Mouse (Mus musculus): Measurements from ENCODE around the gene Vav2. TPM values are rescaled to one million over a fixed set of nuclear protein-coding genes. Genes with fewer than 3 reads are reported as not detected.

Gene Vav2
- polyA plus RNA-seq, 1 experiment from 2014 or later, result 16.4 TPM

DNA sequence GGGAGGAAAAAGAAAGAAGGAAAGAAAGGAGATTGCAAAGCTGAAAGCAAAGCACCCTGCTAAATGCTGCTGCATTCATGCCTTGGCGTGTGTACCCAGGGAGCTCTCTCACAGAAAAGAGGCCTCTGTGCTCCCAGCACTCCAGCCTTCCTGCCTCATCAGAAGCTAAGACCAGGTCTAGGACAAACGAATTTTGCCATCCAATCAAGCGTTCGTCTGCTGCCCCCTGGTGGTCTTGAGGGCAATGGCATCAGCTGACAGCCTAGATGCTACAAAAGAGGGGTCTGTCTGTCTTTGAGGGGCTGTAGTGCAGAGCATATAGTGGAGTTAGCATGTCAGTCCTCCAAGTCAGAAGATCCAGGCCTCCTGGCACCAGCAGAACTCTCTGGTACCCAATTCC lies 1.2 kb upstream of the Vav2 start:
- peak overlapping the region; percentile 3; the same call in 1 of the 2 replicates for H3K27ac ChIP-seq (replicated peaks; ENCODE audit: low read depth, low read length)

DNA sequence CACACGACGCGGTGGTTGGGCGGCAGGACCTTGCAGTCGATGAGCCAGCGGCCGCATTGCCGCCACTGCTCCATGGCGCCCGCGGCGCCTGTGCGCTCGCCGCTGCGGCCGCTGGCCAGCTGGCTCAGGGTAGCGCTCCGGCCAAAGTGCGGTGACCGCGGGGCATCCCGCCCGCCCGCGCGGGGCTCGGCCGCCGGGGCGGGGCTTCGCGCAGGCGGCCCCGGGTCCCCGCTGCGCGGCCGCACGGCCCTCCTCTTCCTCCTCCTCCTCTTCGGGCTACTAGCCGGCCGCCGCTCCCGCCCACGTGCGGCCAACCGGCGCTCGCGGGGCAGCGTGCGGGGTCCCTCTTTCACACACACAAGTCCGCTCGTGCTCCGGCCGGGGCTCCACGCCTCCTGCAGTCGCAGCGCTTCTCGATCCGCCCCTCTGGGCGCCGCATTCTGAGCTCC lies 403 bp downstream of the Vav2 start:
- Histone ChIP-seq H3K27ac (replicated peaks; ENCODE audit: low read depth, low read length) (peak overlapping the region; percentile 79), H3K9ac (replicated peaks; ENCODE audit: low read length) (peak overlapping the region; percentile 91), H3K4me3 (replicated peaks; ENCODE audit: low read depth, low read length) (peak overlapping the region; percentile 92), H3K4me1 (ENCODE audit: control insufficient read depth, insufficient read depth, low read length) (peaks cover 37% of the 10 kb centered on the region), H3K9me3 (ENCODE audit: control insufficient read depth, low read length) (no peaks in the 10 kb centered on the region), H3K27me3 (ENCODE audit: control insufficient read depth, insufficient read depth, low read length) (no peaks in the 10 kb centered on the region), H3K36me3 (ENCODE audit: control insufficient read depth, insufficient read depth, low read length) (no peaks in the 10 kb centered on the region), H3K4me2 (ENCODE audit: low read length) (peak overlapping the region; percentile 94)
- WGBS, result 1% methylated on average over 41 of the region's 64 CpGs
- DNase-seq, result peak; percentile 71
- ATAC-seq (ENCODE audit: low FRiP score, low TSS enrichment), result peak; percentile 47

More for the DNA sequence above, 1.2 kb upstream of the Vav2 start:
- Histone ChIP-seq H3K4me2 (ENCODE audit: low read length) (no peak overlapping the region), H3K36me3 (ENCODE audit: control insufficient read depth, insufficient read depth, low read length) (no peaks in the 10 kb centered on the region), H3K9ac (replicated peaks; ENCODE audit: low read length) (no peak overlapping the region), H3K4me1 (ENCODE audit: control insufficient read depth, insufficient read depth, low read length) (peaks cover 25% of the 10 kb centered on the region), H3K4me3 (replicated peaks; ENCODE audit: low read depth, low read length) (no peak overlapping the region), H3K27me3 (ENCODE audit: control insufficient read depth, insufficient read depth, low read length) (no peaks in the 10 kb centered on the region), H3K9me3 (ENCODE audit: control insufficient read depth, low read length) (no peaks in the 10 kb centered on the region)
- DNase-seq (peak; percentile 97), ATAC-seq (ENCODE audit: low FRiP score, low TSS enrichment) (peak; percentile 18; the same call in 1 of the 2 replicates)
- WGBS, result 0% methylated on average over 4 of the region's 4 CpGs

DNA sequence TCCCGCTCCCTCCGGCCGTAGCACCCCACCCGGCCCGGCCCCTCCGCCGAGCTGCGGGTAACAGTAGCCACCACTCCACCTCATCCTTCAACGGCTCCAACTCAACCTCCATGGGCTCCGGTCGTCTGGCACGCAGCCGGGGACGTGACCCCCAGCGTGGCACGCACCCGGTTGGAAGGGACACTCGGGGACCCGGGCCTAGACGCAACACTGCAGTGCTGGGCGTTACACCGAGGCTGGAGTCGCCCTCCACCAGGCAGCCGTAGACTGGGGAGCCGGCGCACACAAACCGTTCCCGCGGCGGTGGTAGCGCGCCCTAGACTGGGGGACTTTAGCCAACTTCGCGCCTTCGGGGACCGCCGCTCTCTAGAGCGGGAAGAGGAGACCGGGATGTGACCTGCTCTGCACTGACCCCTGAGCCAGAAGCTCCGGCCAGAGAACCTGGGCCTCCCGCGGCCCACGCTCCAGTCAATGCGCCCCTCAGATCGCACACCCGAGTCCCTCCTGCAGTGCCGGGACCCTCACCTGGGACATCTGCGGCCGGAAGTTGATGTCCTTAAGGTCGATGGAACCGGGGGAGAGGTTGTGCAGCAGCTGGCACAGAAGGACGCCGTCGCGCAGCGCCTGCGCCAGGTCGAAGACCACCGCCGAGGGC lies 955 bp downstream of the Vav2 start:
- under 1% methylated on average over 60 of the region's 60 CpGs for WGBS
- Histone ChIP-seq H3K36me3 (ENCODE audit: control insufficient read depth, insufficient read depth, low read length) (no peaks in the 10 kb centered on the region), H3K9me3 (ENCODE audit: control insufficient read depth, low read length) (no peaks in the 10 kb centered on the region), H3K4me2 (ENCODE audit: low read length) (peak overlapping the region; percentile 94), H3K4me3 (replicated peaks; ENCODE audit: low read depth, low read length) (peak overlapping the region; percentile 92), H3K9ac (replicated peaks; ENCODE audit: low read length) (peak overlapping the region; percentile 91), H3K4me1 (ENCODE audit: control insufficient read depth, insufficient read depth, low read length) (peaks cover 43% of the 10 kb centered on the region), H3K27me3 (ENCODE audit: control insufficient read depth, insufficient read depth, low read length) (no peaks in the 10 kb centered on the region), H3K27ac (replicated peaks; ENCODE audit: low read depth, low read length) (peak overlapping the region; percentile 79)
- ATAC-seq (ENCODE audit: low FRiP score, low TSS enrichment), result no peak
- DNase-seq, result peak; percentile 62

DNA sequence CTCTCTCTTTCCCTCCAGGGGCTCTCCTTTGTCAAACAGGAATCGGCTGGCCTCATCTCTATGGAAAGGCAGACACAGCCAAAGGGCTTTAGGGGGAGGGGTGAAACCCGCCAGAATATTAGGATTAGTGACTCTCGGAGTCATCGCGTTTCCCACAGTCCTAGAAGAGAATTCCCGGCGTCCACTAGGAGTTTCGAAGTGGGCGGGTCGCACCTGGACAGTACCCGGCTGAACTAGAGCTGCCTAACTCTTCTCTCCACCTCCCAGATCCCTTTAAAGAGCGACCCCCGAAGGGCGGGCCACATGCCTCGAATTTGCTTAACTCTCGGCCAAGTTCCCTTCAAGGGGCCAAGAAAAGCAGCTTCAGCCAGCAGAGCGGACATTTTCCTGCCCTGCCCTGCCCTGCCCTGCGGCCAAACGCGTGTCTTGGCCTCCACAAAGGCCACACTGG lies 1.6 kb downstream of the Vav2 start:
- Histone ChIP-seq H3K9me3 (ENCODE audit: control insufficient read depth, low read length) (no peaks in the 10 kb centered on the region), H3K27ac (replicated peaks; ENCODE audit: low read depth, low read length) (peak overlapping the region; percentile 79; the same call in 1 of the 2 replicates), H3K4me2 (ENCODE audit: low read length) (peak overlapping the region; percentile 94), H3K4me3 (replicated peaks; ENCODE audit: low read depth, low read length) (peak overlapping the region; percentile 92), H3K36me3 (ENCODE audit: control insufficient read depth, insufficient read depth, low read length) (no peaks in the 10 kb centered on the region), H3K9ac (replicated peaks; ENCODE audit: low read length) (peak overlapping the region; percentile 91), H3K4me1 (ENCODE audit: control insufficient read depth, insufficient read depth, low read length) (peaks cover 43% of the 10 kb centered on the region), H3K27me3 (ENCODE audit: control insufficient read depth, insufficient read depth, low read length) (no peaks in the 10 kb centered on the region)
- no peak for ATAC-seq (ENCODE audit: low FRiP score, low TSS enrichment)
- WGBS, result under 1% methylated on average over 20 of the region's 20 CpGs
- peak; percentile 76 for DNase-seq

DNA sequence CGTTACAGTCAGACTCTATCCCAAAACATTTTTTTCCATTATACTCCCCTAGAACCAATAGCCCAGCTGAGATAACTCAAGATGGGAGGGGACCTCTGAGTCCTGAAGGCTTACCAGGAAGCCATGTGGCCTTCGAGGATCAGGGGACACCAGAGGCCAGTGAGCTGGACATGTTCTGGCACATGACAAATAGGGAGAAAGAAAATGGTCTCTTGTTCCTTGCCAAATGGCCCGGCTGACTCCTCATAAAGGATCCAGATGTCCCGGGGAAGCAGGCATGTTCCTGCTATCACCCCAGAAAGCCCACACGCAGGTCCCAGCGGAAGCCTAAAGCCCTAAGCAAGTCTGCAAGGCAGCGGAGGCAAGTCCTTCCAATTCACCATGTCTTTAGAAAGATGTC lies 3.2 kb downstream of the Vav2 start:
- peak overlapping the region; percentile 92; the same call in 1 of the 2 replicates for H3K4me3 ChIP-seq (replicated peaks; ENCODE audit: low read depth, low read length)
- no peak for ATAC-seq (ENCODE audit: low FRiP score, low TSS enrichment)

DNA sequence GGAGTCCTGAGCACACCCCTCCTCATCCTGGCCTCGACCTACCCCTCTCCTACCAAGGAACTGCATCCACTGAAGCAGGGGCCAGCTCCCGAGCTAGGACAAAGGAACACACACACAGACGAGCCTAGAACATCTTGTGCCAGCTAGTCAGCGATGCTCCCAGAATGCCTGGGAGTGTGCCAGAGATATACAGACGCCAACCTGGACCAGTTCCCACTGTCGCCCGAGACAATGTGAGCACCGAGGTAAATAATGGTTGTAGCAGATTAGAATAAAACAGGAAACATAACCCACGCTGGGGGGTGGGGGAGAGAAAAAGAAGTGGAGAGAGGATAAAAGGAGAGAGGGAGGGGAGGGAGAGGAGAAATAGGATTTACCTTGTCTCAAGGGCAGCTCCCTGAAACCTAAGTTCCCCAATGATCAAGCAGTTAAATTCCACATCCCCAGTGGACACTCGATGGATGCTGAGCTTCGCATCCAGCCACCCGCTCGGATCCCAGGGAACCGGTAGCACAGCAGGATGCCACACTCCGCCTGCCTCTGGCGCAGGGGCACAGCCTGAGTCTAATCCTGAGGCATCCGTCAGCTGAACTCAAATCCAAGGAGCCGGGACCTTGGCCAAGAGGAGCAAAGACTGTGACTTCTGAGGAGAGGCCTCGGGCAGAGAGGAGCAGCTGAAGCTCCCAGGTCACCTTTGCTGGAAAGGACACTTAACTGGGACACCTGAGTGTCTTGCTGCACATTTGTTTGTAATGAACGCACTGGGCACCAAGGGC lies 5.4 kb downstream of the Vav2 start:
- 45% methylated on average over 20 of the region's 20 CpGs for WGBS
- peak; percentile 67 for DNase-seq
- no peak overlapping the region for H3K9ac ChIP-seq (replicated peaks; ENCODE audit: low read length)
- no peaks in the 10 kb centered on the region for H3K36me3 ChIP-seq (ENCODE audit: control insufficient read depth, insufficient read depth, low read length)
- H3K9me3 ChIP-seq (ENCODE audit: control insufficient read depth, low read length), result no peaks in the 10 kb centered on the region
- H3K4me3 ChIP-seq (replicated peaks; ENCODE audit: low read depth, low read length), result no peak overlapping the region
- peak overlapping the region; percentile 26; the same call in 1 of the 2 replicates for H3K4me2 ChIP-seq (ENCODE audit: low read length)
- ATAC-seq (ENCODE audit: low FRiP score, low TSS enrichment), result no peak
- H3K27ac ChIP-seq (replicated peaks; ENCODE audit: low read depth, low read length), result peak overlapping the region; percentile 49; the same call in 1 of the 2 replicates
- no peaks in the 10 kb centered on the region for H3K27me3 ChIP-seq (ENCODE audit: control insufficient read depth, insufficient read depth, low read length)
- H3K4me1 ChIP-seq (ENCODE audit: control insufficient read depth, insufficient read depth, low read length), result peaks cover 46% of the 10 kb centered on the region

More for the DNA sequence above, 3.2 kb downstream of the Vav2 start:
- Histone ChIP-seq H3K36me3 (ENCODE audit: control insufficient read depth, insufficient read depth, low read length) (no peaks in the 10 kb centered on the region), H3K4me1 (ENCODE audit: control insufficient read depth, insufficient read depth, low read length) (peaks cover 44% of the 10 kb centered on the region), H3K9ac (replicated peaks; ENCODE audit: low read length) (no peak overlapping the region), H3K27me3 (ENCODE audit: control insufficient read depth, insufficient read depth, low read length) (no peaks in the 10 kb centered on the region), H3K4me2 (ENCODE audit: low read length) (peak overlapping the region; percentile 94), H3K9me3 (ENCODE audit: control insufficient read depth, low read length) (no peaks in the 10 kb centered on the region), H3K27ac (replicated peaks; ENCODE audit: low read depth, low read length) (no peak overlapping the region)
- WGBS, result 75% methylated on average over 7 of the region's 7 CpGs
- no peak for DNase-seq

DNA sequence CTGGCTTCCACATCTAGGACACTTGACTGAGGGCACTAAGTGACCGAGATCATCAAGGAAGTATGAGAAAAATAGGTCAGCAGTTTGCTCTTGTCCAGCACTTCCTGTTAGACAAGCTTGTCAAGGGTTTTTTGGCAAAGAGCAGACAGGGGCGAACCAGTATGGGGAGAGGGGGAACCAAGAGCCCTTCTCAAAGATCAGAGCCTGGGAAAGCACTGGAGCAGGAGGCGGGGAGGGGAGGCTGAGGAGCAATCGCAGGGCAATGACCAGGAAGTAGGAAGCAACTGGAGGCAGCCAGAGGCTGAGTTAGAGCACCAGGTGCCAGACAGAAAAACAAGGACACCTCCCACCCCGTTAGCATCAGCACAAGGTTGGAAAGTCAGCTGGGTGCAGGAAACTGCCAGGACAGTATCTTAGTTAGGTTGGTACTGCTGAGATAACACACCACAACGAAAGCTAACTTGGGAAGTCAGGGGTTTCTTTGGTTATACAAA lies 8.2 kb downstream of the Vav2 start:
- no peak overlapping the region for H3K27ac ChIP-seq (replicated peaks; ENCODE audit: low read depth, low read length)
- H3K9me3 ChIP-seq (ENCODE audit: control insufficient read depth, low read length), result no peaks in the 10 kb centered on the region
- no peaks in the 10 kb centered on the region for H3K36me3 ChIP-seq (ENCODE audit: control insufficient read depth, insufficient read depth, low read length)
- WGBS, result 63% methylated on average over 6 of the region's 6 CpGs
- no peak overlapping the region for H3K4me3 ChIP-seq (replicated peaks; ENCODE audit: low read depth, low read length)
- peaks cover 58% of the 10 kb centered on the region for H3K4me1 ChIP-seq (ENCODE audit: control insufficient read depth, insufficient read depth, low read length)
- no peaks in the 10 kb centered on the region for H3K27me3 ChIP-seq (ENCODE audit: control insufficient read depth, insufficient read depth, low read length)
- no peak overlapping the region for H3K9ac ChIP-seq (replicated peaks; ENCODE audit: low read length)
- no peak overlapping the region for H3K4me2 ChIP-seq (ENCODE audit: low read length)
- ATAC-seq (ENCODE audit: low FRiP score, low TSS enrichment) (no peak), DNase-seq (no peak)

DNA sequence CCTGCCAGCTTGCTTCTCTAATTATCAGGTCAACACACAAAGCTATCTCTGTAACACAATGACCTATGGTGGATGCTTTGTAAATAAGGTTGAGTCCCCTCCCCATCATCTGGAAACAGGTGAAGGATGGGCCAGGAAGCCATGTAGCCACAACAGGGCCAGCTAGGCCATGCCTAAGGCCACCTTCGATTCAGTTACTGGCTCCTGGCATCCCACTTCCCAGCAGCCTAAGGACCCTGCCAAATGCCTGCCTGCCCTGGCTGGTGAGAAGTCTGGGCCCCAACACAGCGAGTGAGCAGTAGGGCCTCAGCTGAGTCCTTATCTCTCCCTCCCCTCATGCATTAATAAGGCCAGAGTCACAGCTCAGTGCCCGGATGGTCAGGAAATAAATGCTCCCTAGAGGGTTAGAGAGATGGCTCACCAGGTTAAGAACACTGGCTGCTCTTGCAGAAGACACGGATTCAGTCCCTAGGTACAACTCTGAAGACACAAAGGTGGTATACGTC lies 9.1 kb downstream of the Vav2 start:
- Histone ChIP-seq H3K9ac (replicated peaks; ENCODE audit: low read length) (no peak overlapping the region), H3K4me2 (ENCODE audit: low read length) (no peak overlapping the region), H3K9me3 (ENCODE audit: control insufficient read depth, low read length) (no peaks in the 10 kb centered on the region), H3K27ac (replicated peaks; ENCODE audit: low read depth, low read length) (no peak overlapping the region), H3K4me3 (replicated peaks; ENCODE audit: low read depth, low read length) (no peak overlapping the region), H3K27me3 (ENCODE audit: control insufficient read depth, insufficient read depth, low read length) (no peaks in the 10 kb centered on the region), H3K4me1 (ENCODE audit: control insufficient read depth, insufficient read depth, low read length) (peaks cover 59% of the 10 kb centered on the region), H3K36me3 (ENCODE audit: control insufficient read depth, insufficient read depth, low read length) (no peaks in the 10 kb centered on the region)
- DNase-seq, result no peak
- 55% methylated on average over 5 of the region's 5 CpGs for WGBS
- no peak for ATAC-seq (ENCODE audit: low FRiP score, low TSS enrichment)

Data from midbrain, embryonic 14.5 days (tissue).